ENCODE assay signal across 34 mouse cellular contexts in genomic region chr14:24937876-24938275, GRCm38 (mm10).
"Had no signal": no experiment of that assay in that cellular context is flagged by ENCODE, and none has a peak within 500 bp of the region (broad histone marks: within the 10 kb centered on the region; RNA-seq: fewer than 3 reads in every experiment).

No protein-coding gene starts in this region.

- H3K9ac ChIP-seq: heart, embryonic 13.5 days; heart, embryonic 15.5 days; hindbrain, embryonic 12.5 days; hindbrain, embryonic 13.5 days; hindbrain, embryonic 14.5 days; hindbrain, embryonic 15.5 days; intestine, embryonic 15.5 days; kidney, embryonic 15.5 days had no signal

- DNase-seq: heart, postnatal 10 days; heart, postnatal 14 days; heart, postnatal 36 days; heart, postnatal 4 days; kidney, adult 11 months; kidney, adult 18-20 months; kidney, adult 2 months; kidney, adult 8-10 months; kidney, adult 9 months; kidney, postnatal 10 days; kidney, postnatal 14 days; kidney, postnatal 25 days; kidney, postnatal 36 days; kidney, postnatal 4 days; layer of hippocampus, adult 9-11 months; layer of hippocampus, postnatal 36 days had no signal

- H3K4me1 ChIP-seq: intestine, embryonic 15.5 days had no signal

- ATAC-seq: hindbrain, embryonic 16.5 days; hindbrain, postnatal 0 days; inflammation-experienced regulatory T-cells, adult 6 months; intestine, embryonic 15.5 days; intestine, embryonic 16.5 days; intestine, postnatal 0 days had no signal

- H3K4me2 ChIP-seq: heart, embryonic 11.5 days; heart, embryonic 13.5 days; heart, embryonic 15.5 days; hindbrain, embryonic 12.5 days; hindbrain, embryonic 13.5 days; hindbrain, embryonic 14.5 days; hindbrain, embryonic 15.5 days; intestine, embryonic 15.5 days; kidney, embryonic 15.5 days had no signal

- H3K36me3 ChIP-seq: heart, embryonic 13.5 days; heart, embryonic 15.5 days; hindbrain, embryonic 10.5 days; hindbrain, embryonic 12.5 days; hindbrain, embryonic 13.5 days; hindbrain, embryonic 15.5 days; intestine, embryonic 15.5 days; kidney, embryonic 15.5 days had no signal

- H3K9me3 ChIP-seq: heart, embryonic 13.5 days; heart, embryonic 15.5 days; hindbrain, embryonic 10.5 days; hindbrain, embryonic 12.5 days; hindbrain, embryonic 13.5 days; hindbrain, embryonic 15.5 days; intestine, embryonic 15.5 days; kidney, embryonic 15.5 days had no signal

- H3K27ac ChIP-seq: heart, embryonic 13.5 days; heart, embryonic 15.5 days; hindbrain, embryonic 10.5 days; hindbrain, embryonic 12.5 days; hindbrain, embryonic 13.5 days; hindbrain, embryonic 14.5 days; hindbrain, embryonic 15.5 days; intestine, embryonic 15.5 days; kidney, embryonic 15.5 days; kidney, postnatal 0 days; left cerebral cortex, adult 2 months had no signal

- H3K27me3 ChIP-seq: heart, embryonic 13.5 days; heart, embryonic 15.5 days; hindbrain, embryonic 12.5 days; hindbrain, embryonic 13.5 days; hindbrain, embryonic 15.5 days; intestine, embryonic 15.5 days; kidney, embryonic 15.5 days had no signal

- H3K4me3 ChIP-seq: heart, embryonic 13.5 days; heart, embryonic 15.5 days; hindbrain, embryonic 10.5 days; hindbrain, embryonic 12.5 days; hindbrain, embryonic 13.5 days; hindbrain, embryonic 15.5 days; intestine, embryonic 15.5 days; kidney, embryonic 15.5 days; layer of hippocampus, adult 2 months; left cerebral cortex, adult 2 months had no signal
